Mouse (Mus musculus) liver, embryonic 14.5 days (tissue): ENCODE measurements around the gene Bank1. TPM values are rescaled to one million over a fixed set of nuclear protein-coding genes. Genes with fewer than 3 reads are reported as not detected.

Experiments used
- ATAC-seq: fragments of 200-750 bp; cut with Nextera tagmentation; 2 replicates; pipeline ENCODE4 v1.8.0; 2017; ENCODE audit warnings: moderate number of reproducible peaks, mild to moderate bottlenecking, moderate library complexity; ENCODE audit not compliant: insufficient read depth
- DNase-seq, 3 experiments: peaks; one replicate each; pipeline ENCODE4 v3.0.0-alpha.2; 2012 to 2013; ENCODE audit warnings: low read depth in 3 of 3, low spot score in 3 of 3
- H3K27ac ChIP-seq: fragments of 300-500 bp; sonication (generic); 2 replicates; pipeline ENCODE4 v1.5.1; 2014; ENCODE audit warnings: moderate library complexity, mild to moderate bottlenecking, control low read depth, inconsistent platforms
- H3K27me3 ChIP-seq: fragments of 300-500 bp; sonication (generic); 2 replicates; pipeline ENCODE4 v1.6.1; 2014; ENCODE audit warnings: mild to moderate bottlenecking, low read length, moderate library complexity; ENCODE audit not compliant: control insufficient read depth, insufficient read depth
- H3K36me3 ChIP-seq: fragments of 300-500 bp; sonication (generic); replicated peaks from 2 replicates; pipeline ENCODE4 v1.6.1; 2014; ENCODE audit warnings: low read depth; ENCODE audit not compliant: control insufficient read depth, insufficient read depth
- H3K4me1 ChIP-seq, 2 experiments: fragments of 200-500 bp in 1 of 2; fragments of 300-500 bp in 1 of 2; sonication (generic) in 1 of 2; replicated peaks; 2 replicates each; pipeline ENCODE4 v1.6.1; 2012 to 2014; ENCODE audit warnings: antibody characterized with exemption in 1 of 2, inconsistent platforms in 1 of 2, low read length in 1 of 2; ENCODE audit not compliant: control insufficient read depth in 2 of 2, insufficient read depth in 2 of 2
- H3K4me2 ChIP-seq: fragments of 300-500 bp; sonication (generic); 2 replicates; pipeline ENCODE4 v1.6.1; 2014; ENCODE audit warnings: low read depth, mild to moderate bottlenecking, control low read depth, moderate library complexity
- H3K4me3 ChIP-seq, 2 experiments: fragments of 200-500 bp in 1 of 2; fragments of 300-500 bp in 1 of 2; sonication (generic) in 1 of 2; 2 replicates each; pipeline ENCODE4 v1.5.1; 2012 to 2014; ENCODE audit warnings: low read depth in 2 of 2, low read length in 2 of 2, mild to moderate bottlenecking in 2 of 2, control low read depth in 1 of 2, inconsistent platforms in 1 of 2, moderate library complexity in 1 of 2; ENCODE audit not compliant: insufficient read depth in 1 of 2
- H3K9ac ChIP-seq: fragments of 300-500 bp; sonication (generic); replicated peaks from 2 replicates; pipeline ENCODE4 v1.6.1; 2014; ENCODE audit warnings: mild to moderate bottlenecking, control low read depth, moderate library complexity
- H3K9me3 ChIP-seq: fragments of 300-500 bp; sonication (generic); 2 replicates; pipeline ENCODE4 v1.6.1; 2016; ENCODE audit warnings: low read length, mixed read lengths; ENCODE audit not compliant: control insufficient read depth
- CTCF ChIP-seq: IDR thresholded peaks from 2 replicates; pipeline ENCODE4 v1.5.1; 2016; ENCODE audit warnings: antibody characterized with exemption, low read depth, control low read depth
- EP300 ChIP-seq: IDR thresholded peaks from 2 replicates; pipeline ENCODE4 v1.6.1; 2016; ENCODE audit warnings: antibody characterized with exemption, low read depth
- WGBS: fragments of 180-500 bp; shearing (Covaris S2); extraction: QIAGEN DNeasy Blood & Tissue Kit; methylation state at CpG from one replicate; pipeline ENCODE4 v1.1.7; 2014; ENCODE audit not compliant: insufficient replicate concordance; 5-methylcytosine and 5-hydroxymethylcytosine counted together
- polyA plus RNA-seq, 2 experiments: library from polyadenylated mRNA; depleted of rRNA in 1 of 2; stranded (reverse) in 1 of 2; unstranded in 1 of 2; fragments of >200 nt; fragmentation: Nextera tagmentation in 1 of 2; extraction: Ambion mirVana in 1 of 2; gene quantifications; 2 replicates each; pipeline versions ENCODE4 v1.2.1 to v1.2.3; 2012 to 2014

The Bank1 gene
- polyA plus RNA-seq, 2 experiments, result 1.3 to 1.7 TPM

DNA sequence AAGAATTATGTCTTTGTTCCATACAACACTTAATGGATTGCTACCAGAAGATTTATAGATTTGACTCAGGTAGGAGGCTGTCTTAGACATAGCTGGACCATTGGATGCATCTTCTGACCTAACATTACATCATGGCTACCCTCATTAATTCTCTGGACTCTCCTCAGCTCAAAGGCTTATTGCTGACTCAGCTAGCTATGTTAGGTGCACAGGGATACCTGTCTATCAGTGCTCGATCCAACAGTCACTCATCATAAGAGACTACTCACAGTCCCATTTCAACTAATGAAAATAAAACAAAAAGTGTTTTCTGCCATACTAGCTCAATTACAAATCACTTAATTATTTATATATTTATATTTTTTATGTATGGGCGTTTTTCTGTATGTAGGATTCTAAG, 308.3 kb downstream of the Bank1 start:
- Histone ChIP-seq H3K9ac (no peak overlapping the region), H3K27ac (no peak overlapping the region), H3K4me2 (no peak overlapping the region), H3K9me3 (no peaks in the 10 kb centered on the region), H3K4me3 (no peak overlapping the region), H3K27me3 (no peaks in the 10 kb centered on the region), H3K4me1 (no peaks in the 10 kb centered on the region), H3K36me3 (no peaks in the 10 kb centered on the region)
- 38% methylated on average over 2 of the region's 2 CpGs for WGBS
- ATAC-seq, result no peak
- TF ChIP-seq EP300, result no peak
- no peak for TF ChIP-seq CTCF
- DNase-seq, result no peak

DNA sequence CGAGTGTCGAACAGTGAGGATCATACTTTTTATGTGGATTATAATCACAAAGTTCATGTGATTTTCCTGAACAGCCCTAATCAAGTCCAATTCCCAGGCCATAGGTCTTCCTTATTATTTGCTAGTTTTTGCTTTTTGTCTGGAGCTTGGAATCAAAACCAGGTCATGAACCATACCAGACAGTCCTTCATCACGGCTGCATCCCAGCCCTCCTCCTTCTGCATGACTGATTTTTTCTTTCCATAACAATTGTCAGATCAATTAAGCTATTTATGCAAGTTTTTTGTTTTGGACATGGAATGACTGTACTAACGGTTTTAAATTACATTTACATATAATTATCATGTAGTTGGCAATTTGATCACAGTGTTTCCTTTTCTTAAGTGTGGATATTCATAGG, 315.2 kb downstream of the Bank1 start:
- TF ChIP-seq EP300 (no peak), CTCF (no peak)
- H3K27me3 ChIP-seq, result no peaks in the 10 kb centered on the region
- H3K9ac ChIP-seq, result no peak overlapping the region
- H3K36me3 ChIP-seq, result no peaks in the 10 kb centered on the region
- no peak for ATAC-seq
- H3K4me1 ChIP-seq, result no peaks in the 10 kb centered on the region
- no peak overlapping the region for H3K4me3 ChIP-seq
- no peak overlapping the region for H3K27ac ChIP-seq
- DNase-seq, result no peak
- no peaks in the 10 kb centered on the region for H3K9me3 ChIP-seq
- WGBS, result 77% methylated on average over 4 of the region's 4 CpGs
- no peak overlapping the region for H3K4me2 ChIP-seq

DNA sequence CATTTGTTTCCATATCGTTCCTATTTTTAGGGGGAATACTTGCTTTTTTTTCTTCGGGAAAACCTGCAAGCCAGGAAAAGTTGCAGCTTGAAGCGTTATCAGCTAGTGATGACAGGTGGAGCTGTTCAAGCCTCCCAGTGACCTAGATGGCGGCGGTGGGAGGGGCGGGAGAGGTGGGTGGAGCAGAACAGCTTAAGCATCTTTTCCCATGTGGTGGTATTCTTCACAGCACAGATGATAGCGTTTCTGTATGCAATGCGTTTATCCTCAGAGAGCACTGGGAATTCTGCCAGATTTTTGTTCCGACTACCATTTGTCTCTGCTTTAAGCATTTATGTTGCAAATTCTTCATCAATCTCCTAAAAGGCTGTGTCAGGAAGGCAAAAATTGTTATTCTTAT, 318.0 kb downstream of the Bank1 start:
- no peak overlapping the region for H3K4me2 ChIP-seq
- H3K4me3 ChIP-seq, result no peak overlapping the region
- TF ChIP-seq EP300 (no peak), CTCF (no peak)
- H3K4me1 ChIP-seq, result no peaks in the 10 kb centered on the region
- 38% methylated on average over 9 of the region's 9 CpGs for WGBS
- no peaks in the 10 kb centered on the region for H3K9me3 ChIP-seq
- H3K36me3 ChIP-seq, result no peaks in the 10 kb centered on the region
- H3K27me3 ChIP-seq, result no peaks in the 10 kb centered on the region
- no peak overlapping the region for H3K27ac ChIP-seq
- no peak overlapping the region for H3K9ac ChIP-seq
- no peak for DNase-seq
- no peak for ATAC-seq

GRCm38 (mm10) chr3:136007081-136007828, 318.6 kb downstream of the Bank1 start:
- DNase-seq, result no peak
- Histone ChIP-seq H3K4me2 (no peak overlapping the region), H3K27ac (no peak overlapping the region), H3K4me1 (no peaks in the 10 kb centered on the region), H3K9ac (no peak overlapping the region), H3K36me3 (no peaks in the 10 kb centered on the region), H3K27me3 (no peaks in the 10 kb centered on the region), H3K4me3 (no peak overlapping the region), H3K9me3 (no peaks in the 10 kb centered on the region)
- WGBS, result 60% methylated on average over 11 of the region's 11 CpGs
- no peak for TF ChIP-seq EP300
- TF ChIP-seq CTCF, result no peak
- ATAC-seq, result no peak
